Comparison of ENCODE assay signal across 20 mouse cellular contexts in genomic region chr5:110555198-110555597, GRCm38 (mm10). TPM values are rescaled to one million over a fixed set of nuclear protein-coding genes. Genes with fewer than 3 reads are reported as not detected.
DNase-seq lines count a peak whose midpoint lies in the region; ATAC-seq lines count a peak whose summit lies in the region.
"Had no signal": no experiment of that assay in that cellular context is flagged by ENCODE, and none has a peak within 500 bp of the region (broad histone marks: within the 10 kb centered on the region; RNA-seq: fewer than 3 reads in every experiment).

No protein-coding gene starts in this region.

- DNase-seq in cerebellum, adult 11-12 months = peak; percentile 23
- DNase-seq in cerebellum, adult 8-10 months = no peak
- no peak for DNase-seq in embryonic facial prominence, embryonic 10.5 days (ENCODE audit: low spot score)
- DNase-seq: adrenal gland, adult 8-10 months; adrenal gland, postnatal 14 days; adrenal gland, postnatal 36 days; B cell, adult 2 months; cerebellum, adult 18-20 months; cerebellum, adult 9-10 months had no signal

- H3K27ac ChIP-seq in embryonic facial prominence, embryonic 12.5 days = no peak overlapping the region
- H3K27ac ChIP-seq in embryonic facial prominence, embryonic 10.5 days (replicated peaks) = no peak overlapping the region
- no peak overlapping the region for H3K27ac ChIP-seq in embryonic facial prominence, embryonic 15.5 days (replicated peaks)
- H3K27ac ChIP-seq: forebrain, embryonic 10.5 days; forebrain, embryonic 12.5 days had no signal

- H3K9ac ChIP-seq in embryonic facial prominence, embryonic 12.5 days = no peak overlapping the region
- H3K9ac ChIP-seq in embryonic facial prominence, embryonic 15.5 days = no peak overlapping the region
- H3K9ac ChIP-seq: forebrain, embryonic 12.5 days had no signal

- no peak overlapping the region for H3K4me2 ChIP-seq in embryonic facial prominence, embryonic 12.5 days (replicated peaks)
- no peak overlapping the region for H3K4me2 ChIP-seq in embryonic facial prominence, embryonic 15.5 days (replicated peaks)
- H3K4me2 ChIP-seq: forebrain, embryonic 12.5 days had no signal

- 61% methylated on average over 2 of the region's 2 CpGs for WGBS in embryonic facial prominence, embryonic 12.5 days
- 52% methylated on average over 2 of the region's 2 CpGs for WGBS in embryonic facial prominence, embryonic 10.5 days
- 41% methylated on average over 2 of the region's 2 CpGs for WGBS in embryonic facial prominence, embryonic 15.5 days

- ATAC-seq in embryonic facial prominence, embryonic 12.5 days (ENCODE audit: insufficient number of reproducible peaks, insufficient read depth, low FRiP score, low TSS enrichment) = peak; percentile 53; the same call in 1 of the 2 replicates
- peak; percentile 60; the same call in 1 of the 2 replicates for ATAC-seq in embryonic facial prominence, embryonic 15.5 days (ENCODE audit: insufficient number of reproducible peaks, low FRiP score, low TSS enrichment, low read depth)
- ATAC-seq: activated CD4-positive, CD25-positive, alpha-beta regulatory T cell, adult 4 months; CD4-positive, CD25-positive, alpha-beta regulatory T cell, adult 4 months; forebrain, embryonic 14.5 days; forebrain, embryonic 16.5 days; Patski had no signal

- no peaks in the 10 kb centered on the region for H3K9me3 ChIP-seq in embryonic facial prominence, embryonic 12.5 days
- no peaks in the 10 kb centered on the region for H3K9me3 ChIP-seq in embryonic facial prominence, embryonic 10.5 days
- H3K9me3 ChIP-seq in embryonic facial prominence, embryonic 15.5 days (replicated peaks) = no peaks in the 10 kb centered on the region
- H3K9me3 ChIP-seq: forebrain, embryonic 10.5 days; forebrain, embryonic 12.5 days; G1E had no signal

- no peak overlapping the region for H3K4me3 ChIP-seq in embryonic facial prominence, embryonic 12.5 days
- no peak overlapping the region for H3K4me3 ChIP-seq in embryonic facial prominence, embryonic 10.5 days
- no peak overlapping the region for H3K4me3 ChIP-seq in embryonic facial prominence, embryonic 15.5 days (replicated peaks)
- H3K4me3 ChIP-seq: erythroblast, embryonic 14.5 days; forebrain, embryonic 10.5 days; forebrain, embryonic 12.5 days had no signal

- no peaks in the 10 kb centered on the region for H3K27me3 ChIP-seq in embryonic facial prominence, embryonic 12.5 days
- H3K27me3 ChIP-seq in embryonic facial prominence, embryonic 10.5 days (replicated peaks; ENCODE audit: low read depth, poor library complexity, severe bottlenecking) = no peaks in the 10 kb centered on the region
- 0 out of 2 replicates have a peak, but pooled peaks cover 4% of the 10 kb centered on the region for H3K27me3 ChIP-seq in embryonic facial prominence, embryonic 15.5 days
- H3K27me3 ChIP-seq: forebrain, embryonic 12.5 days had no signal

- no peaks in the 10 kb centered on the region for H3K36me3 ChIP-seq in embryonic facial prominence, embryonic 12.5 days
- H3K36me3 ChIP-seq in embryonic facial prominence, embryonic 10.5 days (replicated peaks) = no peaks in the 10 kb centered on the region
- H3K36me3 ChIP-seq in embryonic facial prominence, embryonic 15.5 days = no peaks in the 10 kb centered on the region
- H3K36me3 ChIP-seq: forebrain, embryonic 10.5 days; forebrain, embryonic 12.5 days; G1E had no signal

- no peaks in the 10 kb centered on the region for H3K4me1 ChIP-seq in embryonic facial prominence, embryonic 12.5 days
- H3K4me1 ChIP-seq in embryonic facial prominence, embryonic 10.5 days = no peaks in the 10 kb centered on the region
- no peaks in the 10 kb centered on the region for H3K4me1 ChIP-seq in embryonic facial prominence, embryonic 15.5 days
- H3K4me1 ChIP-seq: forebrain, embryonic 12.5 days had no signal

RNA-seq across cellular contexts. Expression of gene Galnt9, which starts 11.0 kb away (rescaled TPM):
- polyA plus RNA-seq in embryonic facial prominence, embryonic 12.5 days (2016; fragmentation: Nextera tagmentation; extraction: Ambion mirVana) = 0.99 and 1.6 TPM in 2 replicates
- 1.5 and 2.1 TPM in 2 replicates for polyA plus RNA-seq in embryonic facial prominence, embryonic 10.5 days (2016; fragmentation: Nextera tagmentation; extraction: Ambion mirVana)
- 1.6 and 1.7 TPM in 2 replicates for polyA plus RNA-seq in embryonic facial prominence, embryonic 15.5 days (2015; fragmentation: Nextera tagmentation; extraction: Ambion mirVana)
- polyA plus RNA-seq: G1E, Patski had no signal
